Mouse (Mus musculus): ENCODE results near the gene Bcl2l2.

GRCm38 (mm10) chr14:54894296-54895151 is 11.3 kb downstream of the Bcl2l2 start:
- TF ChIP-seq CTCF (IDR thresholded peaks at IDR 0.05; ENCODE audit: insufficient read depth, low read depth, low read length) (no peak), POLR2A (IDR thresholded peaks at IDR 0.05; ENCODE audit: insufficient read depth, low read depth, low read length) (no peak)

All from olfactory bulb, adult 2 months (tissue).